10 mouse cellular contexts compared by ENCODE assay signal in the genomic region with DNA sequence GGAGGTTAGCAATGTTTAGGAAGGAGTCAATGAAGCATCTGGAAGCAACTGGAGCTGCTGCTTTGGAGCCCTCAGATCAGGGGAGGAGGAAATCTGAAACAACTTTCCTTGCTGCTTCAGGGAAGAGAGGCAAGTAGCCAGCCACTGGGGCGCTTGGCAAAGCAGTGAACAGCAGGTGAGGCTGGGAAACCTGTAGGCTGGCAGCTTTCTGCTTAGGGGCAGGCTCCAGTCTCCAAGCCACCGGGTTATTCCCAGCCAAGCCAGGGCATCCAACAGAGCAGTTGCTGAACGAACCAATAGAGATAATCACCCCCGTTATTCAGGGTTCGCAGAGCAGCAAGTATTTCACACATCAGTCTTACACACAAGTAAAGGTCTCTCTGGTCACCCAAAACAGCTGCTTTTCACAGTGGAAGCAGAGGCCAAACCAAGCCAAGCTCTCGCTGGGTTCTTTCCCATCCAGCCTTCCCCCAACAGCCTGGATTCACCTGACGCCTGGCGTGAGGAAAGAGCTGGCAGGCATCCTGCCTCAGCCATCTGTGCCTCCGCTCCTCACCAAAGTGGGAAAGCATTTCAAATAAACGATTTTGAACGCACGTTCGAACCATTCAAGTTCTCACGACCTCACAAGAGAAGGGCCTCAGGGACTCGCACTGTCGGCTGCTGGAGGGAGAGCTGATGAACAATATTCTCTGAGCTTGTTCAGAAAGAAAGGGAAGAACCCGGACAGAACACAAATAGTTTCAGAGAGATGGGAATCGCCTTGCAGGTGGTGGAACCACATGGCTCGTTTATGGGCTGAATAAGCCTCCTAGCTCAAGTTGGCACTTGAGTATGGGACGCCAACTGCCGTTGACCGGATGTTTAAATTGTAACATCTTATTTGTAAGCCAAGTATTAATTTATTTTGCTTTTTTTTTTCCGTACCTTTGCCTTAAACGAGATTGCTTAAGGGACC.
DNase-seq lines count a peak whose midpoint lies in the region; ATAC-seq and TF ChIP-seq lines count a peak whose summit lies in the region.
"Had no signal": no experiment of that assay in that cellular context is flagged by ENCODE, and none has a peak within 500 bp of the region (broad histone marks: within the 10 kb centered on the region; RNA-seq: fewer than 3 reads in every experiment).

No protein-coding gene starts in this region.

- peak overlapping the region; percentile 32 for H3K4me3 ChIP-seq in gastrocnemius, adult 2 months
- H3K4me3 ChIP-seq in lung, postnatal 0 days (ENCODE audit: low read depth, low read length): no peak overlapping the region

- no peak for TF ChIP-seq EP300 in lung, postnatal 0 days (IDR thresholded peaks at IDR 0.05)

- no peak overlapping the region for H3K9ac ChIP-seq in lung, postnatal 0 days (replicated peaks; ENCODE audit: low read depth)

- no peaks in the 10 kb centered on the region for H3K36me3 ChIP-seq in lung, postnatal 0 days (ENCODE audit: insufficient read depth, low read length)

- 67% methylated on average over 24 of the region's 24 CpGs for WGBS in lung, postnatal 0 days

- TF ChIP-seq CTCF in gastrocnemius, adult 2 months (IDR thresholded peaks at IDR 0.05): no peak
- no peak for TF ChIP-seq CTCF in lung, postnatal 0 days (IDR thresholded peaks at IDR 0.05)

- H3K9me3 ChIP-seq in lung, postnatal 0 days (ENCODE audit: low read length): no peaks in the 10 kb centered on the region

- H3K4me2 ChIP-seq in lung, postnatal 0 days (replicated peaks; ENCODE audit: low read depth, low read length): no peak overlapping the region

- H3K27ac ChIP-seq in gastrocnemius, adult 2 months: no peak overlapping the region; the same call in 1 of the 2 replicates
- H3K27ac ChIP-seq in lung, postnatal 0 days (ENCODE audit: low read length): no peak overlapping the region

- no peaks in the 10 kb centered on the region for H3K4me1 ChIP-seq in lung, postnatal 0 days (ENCODE audit: insufficient read depth, low read depth, low read length)

- no peak for ATAC-seq in lung, postnatal 0 days
- ATAC-seq: activated CD4-positive, CD25-positive, alpha-beta regulatory T cell, adult 4 months; midbrain, embryonic 16.5 days had no signal

- DNase-seq in gastrocnemius, adult 2 months: peak; percentile 17
- no peak for DNase-seq in gastrocnemius, adult 18-20 months (ENCODE audit: low spot score)
- peak; percentile 98 for DNase-seq in cerebellum, postnatal 10 days
- DNase-seq in frontal cortex, postnatal 36 days (ENCODE audit: low spot score in 2 of 2): peak; percentile 52 to 74
- DNase-seq in left cerebral cortex, postnatal 36 days (ENCODE audit: low spot score in 2 of 2): peak; percentile 56 to 71
- no peak for DNase-seq in lung, postnatal 0 days (ENCODE audit: low spot score)
- DNase-seq in urinary bladder, postnatal 10 days (ENCODE audit: low spot score): no peak
- DNase-seq in heart, postnatal 4 days: no peak

- intact Hi-C loops in gastrocnemius, adult 2 months (cut with DNase I): no loop called here
- intact Hi-C loops in left cerebral cortex, postnatal 36 days (cut with DNase I): no loop called here

- no peaks in the 10 kb centered on the region for H3K27me3 ChIP-seq in lung, postnatal 0 days (replicated peaks; ENCODE audit: insufficient read depth, low read length)

Comparison
In these comparisons a context has a peak if more than half of its experiments do, and no peak if none do; other contexts are left out.
1. DNase-seq: peak in gastrocnemius, adult 2 months (single experiment), cerebellum, postnatal 10 days (2 of 2), frontal cortex, postnatal 36 days (2 of 2) and left cerebral cortex, postnatal 36 days (2 of 2); none in gastrocnemius, adult 18-20 months (single experiment), lung, postnatal 0 days (single experiment), urinary bladder, postnatal 10 days (single experiment) and heart, postnatal 4 days (single experiment).